Mouse (Mus musculus): ENCODE data around the gene Eipr1.

The Eipr1 gene

DNA sequence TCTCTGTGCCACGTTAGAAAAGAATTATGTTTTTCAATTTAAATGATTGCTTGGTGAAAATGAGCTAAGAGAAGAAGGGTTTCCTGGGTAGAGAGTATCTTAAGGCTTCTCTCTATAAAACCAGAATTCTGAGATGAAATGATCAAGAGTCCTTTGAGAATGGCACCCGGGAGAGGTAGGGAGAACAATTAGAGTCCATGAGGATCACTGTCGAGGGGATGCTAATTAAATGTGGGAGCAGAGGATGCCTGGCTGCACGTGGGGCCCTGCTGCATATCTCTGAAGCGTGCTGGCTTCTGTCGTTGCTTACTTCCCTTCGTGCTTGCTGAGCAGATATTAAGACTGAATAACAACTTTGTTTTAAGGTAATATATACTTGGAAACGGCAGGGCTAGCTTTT lies 23.5 kb downstream of the Eipr1 start:
- no peak for DNase-seq (ENCODE audit: low read depth, low spot score)

DNA sequence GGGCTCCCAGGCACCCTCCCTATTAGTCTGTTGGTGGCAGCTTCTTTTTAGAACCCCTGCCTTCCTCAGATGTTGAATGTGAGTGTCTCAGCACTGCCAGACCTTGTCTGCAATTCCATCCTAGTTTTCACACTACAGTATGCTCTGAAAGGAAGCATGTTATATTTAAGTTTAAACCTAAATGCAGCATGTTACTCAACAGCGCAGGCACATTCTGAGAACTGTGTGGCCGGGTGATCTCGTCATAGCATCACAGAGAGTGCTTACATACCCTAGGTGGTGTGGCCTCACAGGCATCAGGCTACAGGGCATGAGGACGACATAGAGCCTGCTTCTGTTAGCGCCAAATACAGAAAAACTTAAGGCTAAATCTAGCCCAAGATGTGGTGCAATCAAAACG lies 24.0 kb downstream of the Eipr1 start:
- DNase-seq (ENCODE audit: low read depth, low spot score), result no peak

DNA sequence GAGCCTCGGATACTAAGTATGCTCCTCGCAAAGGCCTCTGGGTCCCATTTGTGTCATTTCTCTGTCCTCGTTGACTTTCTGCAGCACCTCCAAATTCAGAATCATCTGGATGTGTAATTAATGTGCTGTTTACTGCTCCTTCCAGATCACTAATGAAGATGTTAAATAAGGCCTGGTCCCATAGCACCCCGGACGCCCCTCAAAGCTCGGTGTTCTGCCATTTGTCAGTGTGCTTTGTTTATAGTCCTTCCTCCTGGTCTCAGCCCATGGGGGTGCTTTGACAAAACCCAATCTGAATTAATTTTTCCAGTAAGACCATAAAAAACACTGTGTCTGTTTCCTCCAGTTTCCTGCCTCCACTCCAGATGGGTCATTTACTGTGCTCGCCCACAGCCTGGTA lies 28.6 kb downstream of the Eipr1 start:
- DNase-seq (ENCODE audit: low read depth, low spot score), result no peak

DNA sequence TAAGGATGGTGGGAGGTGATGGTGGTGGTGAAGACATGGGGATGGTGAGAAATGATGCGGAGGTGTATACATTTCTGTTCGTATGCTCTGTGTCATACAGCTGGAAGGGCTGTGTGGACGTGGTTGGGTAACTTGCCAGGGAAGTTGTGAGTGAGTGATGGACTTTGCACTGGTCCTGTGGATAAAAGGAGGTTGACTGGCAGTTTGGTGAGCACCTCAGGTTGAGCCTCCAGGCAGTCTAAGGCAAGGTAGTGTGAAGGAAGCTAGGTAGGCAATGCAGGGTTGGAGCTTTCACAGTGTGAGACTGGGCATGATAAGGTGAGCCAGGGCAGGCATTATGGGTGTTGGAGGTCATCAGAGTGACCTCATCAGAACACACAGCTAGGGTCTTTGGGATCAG lies 31.0 kb downstream of the Eipr1 start:
- no peak for DNase-seq (ENCODE audit: low read depth, low spot score)

DNA sequence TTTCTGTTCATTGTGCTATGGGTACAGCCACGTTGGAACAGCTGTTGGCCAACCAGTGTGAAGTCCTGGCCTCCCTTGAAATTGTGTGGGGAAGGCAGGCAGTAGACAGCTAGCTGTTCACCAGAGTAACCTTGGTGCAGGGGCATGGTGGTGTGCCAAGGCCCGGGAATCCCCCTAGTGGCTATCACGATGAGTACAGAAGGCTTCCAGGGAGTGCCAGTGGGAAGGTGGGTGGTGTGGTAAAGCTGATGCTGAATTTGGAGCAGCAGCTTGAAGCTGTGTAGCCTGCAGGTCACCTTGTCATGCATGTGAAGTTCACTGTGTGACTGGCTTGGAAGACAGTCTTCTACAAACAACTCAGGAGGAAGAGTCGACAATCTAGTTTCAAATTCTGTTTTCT lies 32.8 kb downstream of the Eipr1 start:
- peak; percentile 24 for DNase-seq (ENCODE audit: low read depth, low spot score)

DNA sequence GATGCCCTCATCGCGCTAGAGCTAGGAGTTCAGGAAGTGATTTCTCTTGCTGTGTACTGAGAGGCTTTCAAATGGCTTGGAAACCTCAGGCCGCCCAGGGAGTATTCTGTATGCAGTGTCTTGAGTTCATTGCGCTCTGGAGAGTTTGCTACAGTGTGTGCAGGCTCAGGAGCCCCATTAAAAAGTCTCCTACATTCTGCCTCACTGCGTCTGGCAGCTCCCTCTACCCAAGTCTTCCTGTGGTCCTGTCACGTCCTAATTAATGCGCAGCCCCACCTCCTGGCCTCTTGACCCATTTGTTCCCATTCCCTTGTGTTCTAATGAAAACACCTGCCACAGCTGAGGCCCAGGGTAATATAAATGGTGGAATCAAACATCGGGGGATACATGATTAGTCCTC lies 33.3 kb downstream of the Eipr1 start:
- no peak for DNase-seq (ENCODE audit: low read depth, low spot score)

DNA sequence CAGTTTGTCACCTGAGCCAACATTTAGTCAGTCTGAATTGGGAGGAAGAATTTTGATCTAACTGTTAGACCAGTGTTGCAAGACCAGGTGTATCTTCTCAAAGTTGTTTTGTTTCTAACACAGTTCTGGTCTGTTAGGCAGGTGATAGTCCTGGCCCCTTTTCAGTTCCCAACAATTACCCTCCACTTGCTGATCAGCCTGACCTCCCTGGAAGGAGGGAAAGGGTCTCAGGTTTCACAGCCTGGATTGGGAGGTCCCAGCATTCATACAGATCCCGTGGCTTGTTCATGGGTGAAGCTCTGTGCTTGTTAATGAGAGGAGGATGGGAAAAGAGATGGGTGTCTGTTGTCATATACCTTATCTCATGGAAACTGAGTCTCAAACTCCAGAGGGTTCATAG lies 33.7 kb downstream of the Eipr1 start:
- no peak for DNase-seq (ENCODE audit: low read depth, low spot score)

DNA sequence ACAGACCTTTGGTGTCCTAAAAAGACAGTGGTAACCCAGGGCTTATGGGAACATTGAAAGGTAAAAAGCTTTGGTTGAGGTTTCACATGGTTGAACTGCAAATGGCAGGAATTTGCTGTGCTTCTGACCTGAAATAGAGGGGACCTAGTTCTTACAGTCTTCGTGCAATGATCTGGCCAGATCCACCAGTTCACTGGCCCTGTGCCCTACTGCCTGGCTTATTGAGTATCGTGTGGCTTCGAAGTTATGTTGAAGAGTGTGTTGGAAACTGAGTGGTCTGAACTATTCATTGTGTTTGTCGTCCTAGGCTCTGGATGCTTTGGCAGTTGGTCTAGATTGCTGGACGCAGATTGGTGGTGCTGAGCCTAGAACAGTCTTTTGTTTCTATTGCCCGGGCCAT lies 34.7 kb downstream of the Eipr1 start:
- DNase-seq (ENCODE audit: low read depth, low spot score), result no peak

DNA sequence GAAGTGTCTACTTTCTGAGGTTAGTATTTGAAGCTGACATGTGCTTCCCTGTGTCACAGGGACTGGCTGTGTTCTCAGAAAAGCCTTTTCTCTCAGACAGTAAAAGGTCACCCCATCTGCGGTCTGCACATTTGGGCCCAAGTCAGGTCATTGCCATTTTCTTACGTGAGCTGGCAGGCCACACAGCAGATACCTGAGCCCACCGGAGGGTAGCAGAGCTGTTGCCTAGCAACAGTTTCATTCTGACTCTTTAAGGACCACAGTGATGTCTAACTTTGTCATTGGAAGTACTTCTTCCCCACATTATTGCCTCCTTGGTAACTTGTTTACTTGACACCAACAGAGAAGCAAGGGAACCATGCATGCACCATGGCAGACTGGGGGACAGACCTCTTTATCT lies 41.0 kb downstream of the Eipr1 start:
- DNase-seq (ENCODE audit: low read depth, low spot score), result no peak

DNA sequence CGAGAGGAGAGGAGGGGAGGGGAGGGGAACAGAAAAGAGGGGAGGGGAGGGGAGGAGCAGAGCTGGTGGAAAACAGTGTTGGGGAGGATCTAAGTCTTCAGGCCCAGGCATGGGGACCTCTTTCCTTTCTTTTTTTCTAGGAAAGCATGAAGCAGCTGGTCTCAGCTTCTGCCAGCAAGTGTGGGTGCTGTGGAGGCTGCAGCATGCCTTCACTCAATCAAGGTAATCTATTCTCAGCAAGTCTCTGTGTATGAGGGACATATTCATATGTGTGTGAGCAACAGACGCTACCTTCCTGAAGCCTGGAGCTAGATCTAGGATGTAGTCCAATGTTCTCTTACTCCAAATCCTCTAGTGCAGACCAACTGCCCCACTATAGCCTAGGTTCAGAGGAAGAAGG lies 42.1 kb downstream of the Eipr1 start:
- DNase-seq (ENCODE audit: low read depth, low spot score), result no peak

DNA sequence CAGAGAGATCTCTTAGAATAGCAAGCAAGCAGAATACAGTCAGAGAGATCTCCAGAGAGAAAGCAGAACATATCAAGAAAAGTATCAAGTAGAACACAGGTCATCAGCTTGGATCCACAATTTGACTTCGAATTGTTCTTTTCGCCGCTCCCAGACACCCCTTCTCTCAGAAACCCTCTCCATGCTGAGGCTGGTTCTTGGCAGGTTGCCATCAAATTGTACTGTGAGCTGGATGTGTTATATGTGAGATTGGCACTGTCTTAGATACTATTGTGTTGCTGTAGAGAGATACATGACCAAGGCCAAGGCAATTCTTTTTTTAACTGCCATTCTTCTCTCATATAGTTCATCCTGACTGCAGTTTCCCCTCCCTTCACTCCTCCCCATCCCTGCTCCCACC lies 43.4 kb downstream of the Eipr1 start:
- no peak for DNase-seq (ENCODE audit: low read depth, low spot score)

DNA sequence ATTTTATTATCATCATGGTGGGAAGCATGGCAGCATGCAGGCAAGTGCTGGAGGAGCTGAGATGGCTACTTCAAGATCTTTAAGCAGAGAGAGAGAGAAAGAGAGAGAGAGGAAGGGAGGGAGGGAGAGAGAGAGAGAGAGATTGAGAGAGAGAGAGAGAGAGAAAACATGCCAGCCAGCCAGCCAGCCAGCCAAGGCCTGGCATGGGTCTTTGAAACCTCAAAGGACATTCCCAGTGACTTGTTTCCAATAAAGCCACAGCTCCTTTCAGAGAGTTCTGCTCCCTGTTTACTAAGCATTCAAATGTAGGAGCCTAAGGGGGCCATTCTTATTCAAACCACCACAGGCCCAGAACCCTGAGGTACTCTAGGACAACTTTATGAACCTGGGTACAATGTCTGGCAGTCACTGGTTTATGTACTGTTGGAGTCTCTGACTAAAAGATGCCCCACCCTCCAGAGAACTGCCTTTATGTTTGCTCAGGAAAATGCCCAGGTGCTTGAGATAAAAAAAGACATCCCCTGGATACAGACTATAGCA lies 45.3 kb downstream of the Eipr1 start:
- DNase-seq (ENCODE audit: low read depth, low spot score), result peak; percentile 57

DNA sequence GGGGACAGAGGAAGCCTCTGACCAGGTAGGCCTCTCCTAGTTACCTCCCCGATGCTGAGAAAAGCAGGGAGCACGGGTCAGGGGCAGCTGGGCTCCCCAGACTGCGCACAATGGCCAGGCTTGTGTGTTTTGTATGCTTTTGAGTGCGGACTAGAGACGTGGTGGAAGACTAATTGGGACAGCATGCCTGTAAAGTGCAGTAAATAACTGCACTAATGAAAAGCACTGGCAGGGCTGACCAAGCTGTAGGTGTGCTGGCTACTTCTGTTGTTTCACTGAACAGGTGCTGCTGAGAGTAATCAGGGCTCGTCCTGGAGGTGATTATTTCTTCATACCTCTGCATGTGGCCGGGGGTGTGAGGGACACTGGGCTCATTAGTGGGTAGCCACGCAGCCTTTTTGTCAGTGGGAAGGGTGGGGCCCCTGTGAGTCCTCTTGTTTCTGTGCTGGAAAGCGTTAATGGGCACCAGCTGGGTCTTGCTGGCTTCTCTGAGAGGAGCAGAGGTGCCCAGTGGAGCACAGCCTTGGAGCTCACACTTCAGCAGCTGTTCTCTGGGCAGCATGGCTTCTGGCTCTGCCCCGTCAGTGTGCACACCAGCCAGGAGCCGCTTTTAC lies 48.3 kb downstream of the Eipr1 start:
- no peak for DNase-seq (ENCODE audit: low read depth, low spot score)

DNA sequence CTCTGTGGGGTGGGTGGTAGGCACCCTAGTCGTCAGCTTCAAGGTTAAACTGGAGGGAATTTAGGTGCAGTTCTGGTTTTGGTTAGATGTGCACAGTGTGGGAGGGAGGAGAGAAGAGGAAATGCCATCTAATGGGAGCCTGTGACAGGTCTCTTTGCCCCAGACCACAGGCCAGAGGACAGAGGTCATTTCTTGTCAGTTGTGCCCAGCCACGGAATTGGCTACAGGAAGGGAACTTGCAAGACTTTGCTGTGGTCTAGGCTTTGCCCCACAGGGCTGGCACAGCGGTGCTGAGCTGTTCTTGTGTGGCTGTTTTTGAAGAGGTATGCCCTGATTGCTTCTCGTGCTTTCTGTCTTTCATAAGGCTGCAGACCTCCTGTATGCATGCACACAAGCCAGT lies 48.8 kb downstream of the Eipr1 start:
- DNase-seq (ENCODE audit: low read depth, low spot score), result no peak

DNA sequence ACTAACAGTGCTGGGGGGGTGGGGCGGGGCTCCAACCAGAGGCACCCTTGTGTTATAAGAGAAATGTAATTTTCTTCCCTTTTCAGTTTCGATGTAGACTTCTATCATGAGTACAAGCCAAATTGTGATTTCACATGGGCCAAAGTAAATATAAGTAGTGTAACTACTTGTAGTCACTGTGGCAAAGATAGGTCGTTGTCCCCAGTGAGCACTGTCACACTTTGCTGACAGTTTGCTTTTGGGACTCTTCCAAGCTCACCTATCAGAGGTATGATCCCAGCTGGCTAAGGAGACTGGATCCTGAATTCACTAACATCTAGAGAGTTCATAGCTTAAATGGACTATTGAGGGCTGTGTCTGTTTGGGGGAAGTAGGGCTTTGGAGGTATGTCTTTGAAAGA lies 49.3 kb downstream of the Eipr1 start:
- no peak for DNase-seq (ENCODE audit: low read depth, low spot score)

DNA sequence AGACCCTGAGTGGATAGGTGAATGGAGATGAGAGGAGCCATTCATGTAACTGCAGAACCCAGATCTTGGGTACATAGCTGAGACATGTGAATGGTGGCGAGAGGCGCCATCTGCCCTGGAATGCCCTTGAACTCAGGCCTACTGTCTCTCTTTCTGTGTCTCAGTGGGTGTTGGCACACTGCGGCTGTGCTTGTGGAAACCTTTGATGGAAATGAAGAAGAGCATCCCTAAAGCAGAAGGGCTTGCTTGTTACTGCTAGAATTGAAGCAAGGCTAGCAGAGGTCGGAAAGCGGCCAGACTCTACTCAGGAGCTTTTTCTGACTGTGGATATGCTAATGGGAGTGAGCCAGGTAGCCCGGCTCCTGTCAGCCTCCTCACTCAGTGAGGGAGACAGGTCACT lies 50.1 kb downstream of the Eipr1 start:
- DNase-seq (ENCODE audit: low read depth, low spot score), result no peak

DNA sequence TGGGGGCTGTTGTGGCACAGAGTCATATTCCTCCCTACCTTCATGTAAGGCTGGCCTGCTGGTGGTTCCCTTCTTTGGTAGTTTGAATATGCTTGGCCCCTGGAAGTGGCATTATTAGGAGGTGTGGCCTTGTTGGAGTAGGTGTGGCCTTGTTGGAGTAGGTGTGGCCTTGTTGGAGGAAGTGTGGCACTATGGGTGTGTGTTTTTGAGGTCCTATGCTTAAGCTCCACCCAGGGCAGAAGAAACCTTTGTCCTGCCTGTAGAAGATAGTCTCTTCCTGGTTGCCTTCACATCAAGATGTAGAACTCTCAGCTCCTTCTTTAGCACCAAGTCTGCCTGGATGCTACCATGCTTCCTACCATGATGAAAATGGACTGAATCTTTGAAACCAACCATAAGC lies 51.4 kb downstream of the Eipr1 start:
- no peak for DNase-seq (ENCODE audit: low read depth, low spot score)

DNA sequence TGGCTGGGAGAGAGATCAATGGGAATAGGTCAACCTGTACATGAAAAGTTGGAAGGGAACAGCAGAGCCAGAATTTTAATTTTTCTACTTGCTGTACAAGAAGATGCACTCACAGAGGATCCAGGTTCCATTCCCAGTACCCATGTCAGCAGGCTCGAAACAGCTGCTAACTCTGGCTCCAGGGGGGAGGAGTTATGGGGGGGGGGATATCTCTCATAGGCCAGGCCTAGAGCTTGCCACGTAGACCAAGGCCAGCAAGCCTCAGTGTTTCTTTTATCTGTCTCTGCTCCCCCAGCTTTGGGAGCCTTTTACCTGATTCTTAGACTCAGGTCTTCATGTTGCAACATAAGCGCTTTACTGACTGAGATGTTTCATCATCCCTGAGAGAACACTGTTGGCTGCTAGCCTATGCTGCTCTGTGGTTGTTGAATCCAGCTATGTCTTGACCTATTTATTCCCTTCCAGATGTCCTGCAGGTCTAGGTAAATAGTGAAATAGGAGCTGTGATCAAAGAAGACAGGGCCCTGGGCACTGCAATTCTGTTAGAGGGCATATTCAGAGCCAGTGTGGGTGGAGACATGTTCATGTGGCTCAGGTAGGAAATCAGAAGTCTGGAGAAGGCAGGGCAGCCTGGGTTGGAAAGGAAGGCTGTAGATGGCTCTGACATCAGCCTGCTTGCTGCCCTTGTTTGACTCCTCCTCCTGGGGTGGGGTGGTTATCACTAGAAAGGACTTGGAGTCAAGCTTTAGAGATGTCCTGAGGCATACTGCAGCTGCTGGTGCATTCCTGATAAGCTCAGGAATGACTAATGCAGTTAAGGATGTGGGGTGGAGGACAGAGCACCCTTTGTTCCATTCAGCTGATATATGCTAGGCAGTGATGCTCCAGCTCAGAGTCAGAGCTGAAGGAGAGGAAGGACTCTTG lies 53.2 kb downstream of the Eipr1 start:
- DNase-seq (ENCODE audit: low read depth, low spot score), result no peak

DNA sequence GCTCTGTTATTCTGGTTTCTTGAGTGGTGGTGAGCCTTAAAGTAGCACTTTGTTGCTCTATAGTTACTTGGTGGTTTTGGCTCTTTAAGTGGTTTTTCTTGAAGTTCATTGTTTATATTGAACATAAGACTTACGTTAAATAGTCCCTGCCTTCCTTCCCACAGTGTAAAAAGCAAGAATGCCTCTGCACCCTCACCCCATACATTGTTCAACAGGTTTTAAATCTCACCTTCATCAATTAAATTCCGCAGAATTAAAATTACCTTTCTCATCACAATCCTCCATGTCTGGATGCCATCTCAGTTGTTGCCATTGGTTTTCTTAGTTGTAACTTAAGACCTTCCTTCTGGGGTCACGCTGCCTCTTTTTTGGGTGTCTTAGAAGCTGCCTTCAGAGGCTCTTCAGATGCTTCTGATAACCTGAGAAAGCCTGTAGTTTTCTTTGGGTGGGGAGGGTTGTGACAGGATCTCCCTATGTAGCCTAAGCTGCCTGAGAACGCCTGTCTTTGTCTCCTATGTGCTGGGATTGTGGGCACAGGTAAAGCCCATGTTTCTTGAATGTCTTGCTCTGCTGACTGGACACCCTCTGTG lies 57.3 kb downstream of the Eipr1 start:
- DNase-seq (ENCODE audit: low read depth, low spot score), result no peak

DNA sequence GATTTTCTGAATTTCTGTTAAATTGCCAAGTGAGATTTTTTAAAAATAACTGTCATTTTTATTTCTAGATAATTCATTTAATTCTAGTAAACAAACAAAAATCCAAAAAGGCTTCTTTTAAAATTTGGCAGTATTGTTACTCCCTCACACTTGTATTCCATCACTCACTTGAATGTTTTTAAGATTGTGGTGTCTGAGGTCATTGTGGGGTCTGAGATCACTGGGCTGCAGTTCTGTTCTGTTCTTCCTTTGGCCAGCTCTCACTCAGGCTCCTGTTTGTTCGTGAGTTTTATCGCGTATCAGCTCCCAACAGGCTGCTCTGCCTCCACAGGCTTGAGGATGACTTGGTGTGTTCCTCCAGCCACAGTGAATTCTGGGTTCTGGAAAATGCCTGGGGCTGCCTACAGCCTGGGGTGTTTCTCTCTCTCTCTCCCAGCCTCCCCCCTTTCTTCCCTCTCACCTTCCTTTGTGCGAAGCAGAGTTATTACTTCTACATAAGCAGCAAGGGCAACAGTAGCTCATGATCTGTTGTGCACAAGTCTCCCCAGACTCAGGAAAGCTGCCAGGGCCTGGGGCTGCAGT lies 58.2 kb downstream of the Eipr1 start:
- no peak for DNase-seq (ENCODE audit: low read depth, low spot score)

DNA sequence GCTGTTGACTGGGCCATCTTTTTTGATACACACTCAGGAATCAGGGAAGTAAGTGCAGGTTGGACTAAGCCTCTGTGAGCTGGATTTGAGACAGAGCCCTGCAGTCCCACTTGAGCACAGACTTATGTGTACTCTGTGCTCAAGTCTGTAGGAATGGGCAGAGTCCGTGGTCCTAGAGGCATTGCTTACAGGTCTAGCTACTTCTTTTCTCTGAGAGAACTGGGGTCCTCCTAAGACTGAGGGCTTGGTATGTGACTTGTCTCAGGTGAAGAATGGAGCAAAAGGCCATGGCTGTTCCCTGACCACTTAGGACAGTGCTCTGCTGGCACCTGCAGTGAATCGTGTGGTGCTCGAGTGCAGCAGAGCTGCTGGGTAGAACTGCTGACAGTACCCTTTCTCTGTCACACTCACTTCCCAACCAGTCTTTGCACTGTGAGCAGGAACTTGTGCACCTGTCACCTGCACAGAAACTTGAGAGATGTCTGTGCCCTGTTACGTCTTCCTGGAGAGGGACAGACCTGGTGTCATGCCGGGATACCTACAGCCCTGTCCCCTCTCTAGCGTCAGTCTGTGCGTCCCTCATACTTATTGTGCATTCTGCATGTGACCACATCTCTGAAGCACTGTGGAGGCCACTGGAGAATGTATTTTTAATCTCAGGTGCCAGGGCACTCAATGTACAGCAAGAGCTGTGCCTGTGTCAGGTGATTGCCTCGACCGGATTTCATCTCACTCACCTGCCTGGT lies 65.3 kb downstream of the Eipr1 start:
- no peak for DNase-seq (ENCODE audit: low read depth, low spot score)

DNA sequence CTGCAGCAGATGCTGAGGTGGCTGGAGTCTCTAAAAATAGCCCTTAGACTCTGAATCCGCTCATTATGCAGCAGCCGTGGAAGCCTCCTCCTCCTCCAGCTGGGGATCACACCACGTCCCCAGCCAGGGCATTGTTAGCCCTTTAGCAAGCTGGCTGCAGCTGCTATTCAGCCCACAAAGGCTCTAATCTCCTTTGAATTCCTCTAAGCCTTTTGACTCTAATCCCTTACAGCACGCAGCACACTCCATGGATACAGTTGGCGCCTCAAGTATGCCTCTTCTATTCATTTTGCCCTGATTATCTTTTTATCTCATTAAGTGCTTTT lies 65.8 kb downstream of the Eipr1 start:
- DNase-seq (ENCODE audit: low read depth, low spot score), result peak; percentile 35
